Mouse (Mus musculus) gastrocnemius, postnatal 4 days (tissue): Measurements from ENCODE around the gene Cd2. TPM values are rescaled to one million over a fixed set of nuclear protein-coding genes. Genes with fewer than 3 reads are reported as not detected.

Experiments used
- DNase-seq, 2 experiments: peaks; one replicate each; pipeline ENCODE4 v3.0.0; 2021 to 2022; ENCODE audit warnings: low spot score in 2 of 2, mixed read lengths in 2 of 2
- long read RNA-seq, 2 experiments: library from polyadenylated mRNA; stranded (forward); transcript quantifications; one replicate each; pipeline ENCODE4 v2.0.0; 2021
- total RNA-seq, 2 experiments: library from RNA; stranded (reverse); gene quantifications; 2 replicates each; pipeline ENCODE4 v1.2.3; 2021

Gene Cd2
- total RNA-seq: under 1 TPM in 1 of 2 experiments, not detected in 1; 0.47 TPM
- long read RNA-seq, experiment 1: 0 reads
- long read RNA-seq, experiment 2: 0 reads

DNA sequence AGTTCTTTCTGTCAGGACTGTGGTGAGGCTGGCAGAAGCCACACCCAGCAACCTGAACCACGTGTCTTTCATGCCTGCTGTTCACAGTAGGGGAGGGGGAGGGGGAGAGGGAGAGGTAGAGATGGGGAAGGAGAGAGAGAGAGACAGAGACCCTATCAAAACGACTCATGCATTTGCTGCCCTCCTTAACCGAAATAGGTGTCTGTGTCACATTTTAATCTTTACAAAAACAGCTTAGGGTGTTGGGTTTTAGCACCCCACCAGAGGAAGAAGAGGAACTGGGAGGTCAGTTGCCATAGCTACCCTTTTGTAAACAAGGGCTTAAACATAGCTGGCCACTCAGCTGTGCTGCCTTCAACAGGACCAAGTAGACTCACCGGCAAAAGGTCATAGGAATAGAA lies at the start of gene Cd2:
Gene Cd2 (minus strand): TSS at position 29 of the 401 bp plus-strand sequence.
- no peak for DNase-seq

- DNase-seq: no peak
These were observed 40.9 kb upstream of the Cd2 start for GRCm38 (mm10) chr3:101328617-101329016.

- no peak for DNase-seq
These were observed 39.5 kb upstream of the Cd2 start for GRCm38 (mm10) chr3:101327248-101327647.

DNA sequence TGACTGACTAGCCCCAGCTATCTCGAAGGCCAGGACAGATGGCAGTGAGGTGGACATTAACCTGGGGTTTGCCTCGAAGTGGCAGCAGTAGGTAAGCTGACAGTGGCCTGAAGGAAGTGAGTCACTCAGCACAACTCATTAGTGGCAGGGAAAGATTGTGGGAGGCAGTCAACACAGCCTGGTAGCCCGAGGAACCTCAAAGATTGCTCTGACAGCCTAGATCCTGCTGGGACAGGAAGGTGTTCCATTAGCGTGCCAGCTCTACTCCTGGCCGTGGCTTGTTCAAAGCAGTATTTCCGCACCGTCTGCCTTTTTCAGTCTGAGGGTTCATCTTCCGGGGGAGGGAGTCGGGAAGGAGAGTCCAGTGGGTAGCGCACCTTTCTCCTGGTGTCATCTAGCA lies 34.7 kb upstream of the Cd2 start:
- DNase-seq: no peak

GRCm38 (mm10) chr3:101320874-101321273 lies 33.1 kb upstream of the Cd2 start:
- no peak for DNase-seq

GRCm38 (mm10) chr3:101318516-101319170 lies 30.9 kb upstream of the Cd2 start:
- DNase-seq: no peak

DNA sequence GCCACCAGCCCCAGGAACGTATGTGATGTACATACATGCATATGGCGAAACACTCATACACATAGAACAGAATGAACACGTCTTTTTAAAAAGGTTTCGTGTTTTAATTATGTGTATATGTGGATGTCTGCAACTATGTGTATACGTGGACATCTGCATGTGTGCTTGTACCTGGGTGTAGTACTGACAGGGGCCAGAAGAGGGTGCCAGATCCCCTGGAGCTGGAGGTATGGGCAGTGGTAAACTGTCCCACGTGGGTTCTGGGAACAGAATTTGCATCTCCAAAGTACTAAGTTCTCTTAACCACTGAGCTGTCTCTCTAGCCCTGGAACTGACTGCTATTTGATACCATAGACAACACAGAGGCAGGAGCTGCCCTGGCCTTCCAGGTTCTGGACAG lies 30.4 kb upstream of the Cd2 start:
- peak in 1 of 2 experiments; percentile 47 for DNase-seq

DNA sequence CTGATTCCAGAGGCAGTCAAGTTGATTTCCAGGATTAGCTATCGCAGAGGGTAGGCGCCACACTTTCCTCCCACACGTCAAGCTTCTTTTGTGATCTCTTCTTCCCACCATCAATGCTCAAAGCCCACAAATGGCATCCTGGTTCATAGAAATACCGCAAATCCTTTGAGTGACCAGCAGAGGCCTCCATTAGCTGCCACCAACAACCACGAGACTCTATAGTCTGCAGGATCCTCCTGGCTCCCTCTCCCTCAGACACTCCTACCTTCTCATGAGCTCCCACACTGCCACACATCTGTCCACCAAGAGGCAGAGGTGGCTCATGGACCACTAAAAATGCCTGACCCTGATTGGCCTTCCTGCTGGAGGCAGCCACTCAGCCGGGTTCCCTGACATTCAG lies 27.2 kb upstream of the Cd2 start:
- no peak for DNase-seq

DNA sequence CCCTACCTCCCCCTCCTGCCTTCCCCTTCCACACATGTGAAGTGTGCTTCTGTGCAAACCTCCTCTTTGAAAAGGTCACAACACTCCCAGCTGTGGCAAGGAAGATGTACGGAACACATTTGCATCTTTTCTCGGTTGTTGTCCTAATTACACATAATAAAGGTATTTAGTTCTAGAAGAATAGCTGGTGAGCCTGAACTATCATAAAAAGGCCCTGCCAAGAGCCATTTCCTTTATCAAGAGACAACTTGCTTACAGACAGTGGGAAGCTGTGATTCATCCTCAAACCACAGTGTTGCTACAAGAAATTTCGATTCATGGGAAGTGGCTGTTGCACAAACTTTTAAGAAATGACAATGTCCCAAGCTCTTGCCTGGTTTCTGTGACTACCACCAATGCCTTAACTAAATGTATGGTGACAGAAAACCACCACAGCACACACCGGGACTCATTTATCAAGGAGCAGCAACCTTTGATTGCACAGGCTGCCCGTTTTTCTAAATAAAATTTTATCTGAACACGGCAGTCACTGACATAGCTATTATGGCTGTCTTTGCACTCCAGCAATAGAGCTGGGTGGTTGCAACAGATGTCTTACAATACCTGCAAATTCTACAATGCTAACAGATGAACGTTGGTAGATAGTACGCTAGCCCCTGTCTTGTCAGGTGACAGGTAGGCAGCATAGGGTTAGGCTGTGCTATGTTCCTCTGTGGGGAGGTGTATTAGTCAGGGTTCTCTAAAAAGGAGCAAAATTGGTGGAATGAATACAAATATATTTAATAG lies 25.7 kb upstream of the Cd2 start:
- no peak for DNase-seq

DNA sequence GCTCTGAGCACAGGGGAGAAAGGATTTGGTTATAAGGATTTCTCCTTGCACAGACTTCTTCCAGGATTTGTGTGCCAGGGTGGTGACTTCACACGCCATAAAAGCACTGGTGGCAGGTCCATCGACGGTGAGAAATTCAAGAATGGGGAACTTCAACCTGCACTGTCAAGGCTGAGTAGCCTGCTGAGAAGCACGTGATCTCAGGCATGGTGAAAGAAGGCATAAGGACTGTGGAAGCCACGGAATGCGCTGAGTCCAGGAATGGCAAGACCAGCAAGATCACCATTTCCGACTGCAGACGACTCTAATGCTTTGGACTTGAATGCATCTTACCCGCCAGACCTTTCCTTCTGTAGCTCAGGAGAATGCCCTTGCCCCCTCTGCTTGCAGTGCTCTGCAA lies 23.2 kb upstream of the Cd2 start:
- no peak for DNase-seq

- DNase-seq: no peak
These were observed 21.9 kb upstream of the Cd2 start for GRCm38 (mm10) chr3:101309626-101310025.

- DNase-seq: no peak
These were observed 18.4 kb upstream of the Cd2 start for GRCm38 (mm10) chr3:101306090-101306489.

DNA sequence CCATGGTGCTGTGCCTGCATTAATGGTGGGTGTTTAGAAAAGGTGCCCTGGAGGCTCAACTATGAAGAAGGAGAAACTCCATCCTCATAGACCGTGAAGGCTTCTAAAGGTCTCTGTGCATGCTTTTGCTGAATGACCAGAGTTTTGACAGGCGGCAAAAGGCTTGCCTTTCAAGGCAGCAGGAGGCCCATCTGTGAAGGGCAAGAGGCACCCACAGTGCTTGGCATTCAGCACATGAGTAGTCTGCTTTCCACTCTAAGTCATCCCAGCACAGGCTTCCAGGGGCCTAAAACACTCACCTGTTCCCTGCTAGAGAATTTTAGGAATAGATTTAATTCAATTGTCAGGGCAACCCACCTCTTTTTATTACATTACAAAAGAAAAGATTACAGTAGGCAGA lies 17.3 kb upstream of the Cd2 start:
- no peak for DNase-seq

DNA sequence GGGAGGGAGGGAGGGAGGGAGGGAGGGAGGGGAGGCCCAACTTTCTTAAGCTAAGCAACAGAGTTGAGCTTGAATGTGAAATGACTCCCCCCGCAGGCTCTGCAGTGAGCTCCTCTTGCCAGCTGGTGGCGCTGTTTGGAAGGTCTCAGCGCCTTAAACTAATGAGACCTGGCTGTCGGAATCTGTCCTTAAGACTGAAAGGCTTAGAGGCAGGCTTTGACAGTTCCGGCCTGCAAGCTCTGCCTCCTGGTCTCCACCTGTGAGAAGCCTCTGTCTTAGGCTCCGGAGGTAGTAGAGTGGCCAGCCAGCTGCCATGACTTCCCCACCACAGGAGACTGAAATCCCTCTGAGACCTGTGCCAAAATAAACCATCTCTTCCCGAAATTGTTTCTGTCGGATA lies 16.4 kb upstream of the Cd2 start:
- peak; percentile 65 to 78 for DNase-seq

- no peak for DNase-seq
These were observed 12.7 kb upstream of the Cd2 start for GRCm38 (mm10) chr3:101300271-101301071.

GRCm38 (mm10) chr3:101299591-101299990 lies 11.9 kb upstream of the Cd2 start:
- DNase-seq: no peak

DNA sequence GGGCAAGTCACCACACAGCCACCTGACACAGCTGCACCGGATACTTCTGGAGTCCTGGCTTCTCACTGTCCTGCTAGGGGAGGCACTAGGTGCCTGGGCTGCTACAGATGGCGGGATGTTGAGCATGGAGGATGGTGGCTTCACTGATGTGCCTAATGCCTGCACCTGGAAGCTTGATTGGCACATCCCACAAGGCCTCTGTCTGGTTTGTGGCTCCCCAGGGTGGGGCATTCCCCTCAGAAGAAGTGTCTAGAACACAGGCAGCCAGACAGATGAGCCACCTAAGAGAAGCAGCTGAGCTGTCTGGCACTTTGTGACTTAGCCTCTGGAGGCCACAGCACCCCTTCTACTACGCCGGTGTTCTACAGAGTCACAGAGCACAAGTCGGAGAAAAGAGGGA lies 9.5 kb upstream of the Cd2 start:
- no peak for DNase-seq

DNA sequence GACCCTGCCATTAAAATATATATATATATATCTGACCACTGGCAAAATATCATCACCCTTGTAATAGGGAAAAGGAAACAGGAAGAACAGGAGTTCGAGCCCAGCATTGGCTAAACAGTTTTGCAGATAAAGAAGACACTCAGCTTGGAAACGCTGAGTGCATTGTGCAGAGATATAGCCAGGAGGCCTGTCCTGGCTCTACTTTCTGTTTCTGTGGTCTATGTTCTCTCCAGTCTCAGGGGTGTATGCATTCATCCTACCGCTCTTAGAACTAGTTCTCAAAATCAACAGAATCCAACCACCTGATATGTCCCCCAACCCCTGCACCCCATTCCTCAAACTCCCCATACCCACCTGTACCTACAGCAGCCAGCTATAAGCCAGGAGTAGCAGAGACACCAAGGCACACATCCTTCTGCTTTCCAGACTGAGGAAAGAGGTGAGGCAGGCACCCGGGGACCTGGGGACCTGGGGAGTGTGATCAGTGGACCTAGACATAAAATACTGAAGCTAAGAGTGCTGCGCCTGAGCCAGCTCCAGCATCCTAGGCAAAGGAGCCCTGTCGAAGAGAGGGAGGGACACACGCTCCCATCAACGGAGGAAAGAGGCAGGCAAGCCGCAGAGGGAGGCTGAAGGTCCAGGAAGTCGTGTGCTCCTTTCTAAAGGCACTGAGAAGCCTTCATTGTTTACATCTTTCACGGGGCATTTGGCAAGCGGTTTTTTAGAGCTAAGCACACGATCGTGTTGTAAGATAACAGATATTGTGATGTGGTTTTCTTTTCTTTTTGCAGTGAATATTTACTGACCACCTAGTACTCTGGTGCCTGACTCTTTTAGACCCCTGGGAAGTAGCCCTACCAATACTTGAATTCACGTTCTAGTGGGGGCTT lies 8.4 kb upstream of the Cd2 start:
- DNase-seq: no peak

GRCm38 (mm10) chr3:101295366-101295867 lies 7.7 kb upstream of the Cd2 start:
- DNase-seq: peak; percentile 89 to 91

- no peak for DNase-seq
These were observed 7.0 kb upstream of the Cd2 start for GRCm38 (mm10) chr3:101294487-101295365.
